Mouse (Mus musculus): ENCODE results near the gene Gal3st1. TPM values are rescaled to one million over a fixed set of nuclear protein-coding genes. Genes with fewer than 3 reads are reported as not detected.
A peak's percentile ranks its signal among the peaks of the same experiment; 100 is the strongest.

The Gal3st1 gene
- polyA plus RNA-seq, 1 experiment: 9.8 TPM

DNA sequence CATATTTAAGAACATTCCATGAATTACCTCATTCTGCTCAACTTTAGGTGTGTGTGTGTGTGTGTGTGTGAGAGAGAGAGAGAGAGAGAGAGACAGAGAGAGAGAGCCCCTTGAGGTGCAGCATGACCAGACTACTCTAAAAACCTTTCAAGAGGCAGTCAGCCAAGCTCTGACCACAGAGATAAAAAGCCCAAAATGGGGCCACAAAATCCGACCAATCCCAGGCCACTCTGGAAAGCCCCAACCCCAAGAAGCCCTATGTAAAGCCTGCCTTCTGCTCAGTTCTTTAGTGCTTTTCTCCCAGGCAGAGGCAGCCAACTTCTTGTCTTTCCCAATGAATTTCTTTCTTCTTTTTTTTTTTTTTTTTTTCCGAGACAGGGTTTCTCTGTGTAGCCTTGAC, 22.5 kb upstream of the Gal3st1 start:
- Histone ChIP-seq H3K27ac (ENCODE audit: control insufficient read depth, insufficient read depth, low read depth, low read length) (no peak overlapping the region), H3K27me3 (ENCODE audit: control insufficient read depth, insufficient read depth, low read length) (no peaks in the 10 kb centered on the region), H3K4me3 (ENCODE audit: control insufficient read depth, low read depth, low read length) (no peak overlapping the region), H3K4me1 (ENCODE audit: control insufficient read depth, insufficient read depth, low read length) (peaks cover 3% of the 10 kb centered on the region; the same call in 1 of the 2 replicates), H3K36me3 (ENCODE audit: control insufficient read depth, insufficient read depth, low read length) (no peaks in the 10 kb centered on the region)
- no peak for TF ChIP-seq POLR2A (IDR thresholded peaks at IDR 0.05; ENCODE audit: control insufficient read depth, low read depth, low read length)
- no peak for TF ChIP-seq CTCF (IDR thresholded peaks at IDR 0.05; ENCODE audit: control insufficient read depth, insufficient read depth, insufficient replicate concordance, low read depth, low read length)

DNA sequence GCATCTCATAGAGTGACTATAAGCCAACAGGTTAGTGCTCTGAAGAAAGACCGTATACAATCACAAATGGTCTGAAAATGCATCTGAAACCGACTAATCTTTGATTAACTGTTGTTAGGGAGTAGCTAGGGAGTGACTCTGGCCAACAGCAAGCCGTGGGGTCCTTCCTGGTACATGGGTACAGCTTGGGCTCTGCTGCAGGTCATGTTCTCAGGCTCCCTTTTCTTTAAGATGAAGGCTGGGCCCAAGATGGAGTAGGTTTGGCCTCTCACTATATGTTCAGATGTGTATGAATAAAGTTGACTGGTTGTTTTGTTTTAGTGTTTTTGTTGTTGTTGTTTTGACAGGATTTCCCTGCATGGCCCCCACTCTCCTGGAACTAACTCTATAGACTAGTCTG, 21.7 kb upstream of the Gal3st1 start:
- H3K27ac ChIP-seq (ENCODE audit: control insufficient read depth, insufficient read depth, low read depth, low read length): no peak overlapping the region
- TF ChIP-seq POLR2A (IDR thresholded peaks at IDR 0.05; ENCODE audit: control insufficient read depth, low read depth, low read length): no peak
- TF ChIP-seq CTCF (IDR thresholded peaks at IDR 0.05; ENCODE audit: control insufficient read depth, insufficient read depth, insufficient replicate concordance, low read depth, low read length): no peak
- no peak overlapping the region for H3K4me3 ChIP-seq (ENCODE audit: control insufficient read depth, low read depth, low read length)
- H3K4me1 ChIP-seq (ENCODE audit: control insufficient read depth, insufficient read depth, low read length): peaks cover 3% of the 10 kb centered on the region; the same call in 1 of the 2 replicates
- no peaks in the 10 kb centered on the region for H3K36me3 ChIP-seq (ENCODE audit: control insufficient read depth, insufficient read depth, low read length)
- no peaks in the 10 kb centered on the region for H3K27me3 ChIP-seq (ENCODE audit: control insufficient read depth, insufficient read depth, low read length)

DNA sequence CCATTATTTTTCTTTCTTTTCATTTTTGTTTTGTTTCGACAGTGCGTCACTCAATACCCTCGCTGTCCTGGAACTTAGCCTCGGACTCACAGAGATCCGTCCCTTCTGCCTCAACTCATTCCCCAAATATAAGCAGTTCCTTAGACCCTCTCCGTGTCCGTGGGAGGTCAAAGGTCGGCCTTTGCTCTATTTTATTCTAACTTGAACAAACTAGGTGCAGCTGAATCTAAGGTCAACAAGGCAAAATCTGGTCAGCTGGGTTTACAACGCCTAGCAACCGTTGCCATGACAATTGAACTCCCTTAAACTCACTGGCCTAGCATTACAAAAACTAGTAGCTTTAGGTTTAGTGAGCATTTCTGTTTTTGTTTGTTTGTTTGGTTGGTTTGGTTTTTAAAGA, 20.3 kb upstream of the Gal3st1 start:
- H3K27me3 ChIP-seq (ENCODE audit: control insufficient read depth, insufficient read depth, low read length): no peaks in the 10 kb centered on the region
- no peak for TF ChIP-seq CTCF (IDR thresholded peaks at IDR 0.05; ENCODE audit: control insufficient read depth, insufficient read depth, insufficient replicate concordance, low read depth, low read length)
- TF ChIP-seq POLR2A (IDR thresholded peaks at IDR 0.05; ENCODE audit: control insufficient read depth, low read depth, low read length): no peak
- peaks cover under 1% of the 10 kb centered on the region; the same call in 1 of the 2 replicates for H3K36me3 ChIP-seq (ENCODE audit: control insufficient read depth, insufficient read depth, low read length)
- peaks cover 3% of the 10 kb centered on the region; the same call in 1 of the 2 replicates for H3K4me1 ChIP-seq (ENCODE audit: control insufficient read depth, insufficient read depth, low read length)
- peak overlapping the region; percentile 96 for H3K4me3 ChIP-seq (ENCODE audit: control insufficient read depth, low read depth, low read length)
- peak overlapping the region; percentile 89 for H3K27ac ChIP-seq (ENCODE audit: control insufficient read depth, insufficient read depth, low read depth, low read length)

DNA sequence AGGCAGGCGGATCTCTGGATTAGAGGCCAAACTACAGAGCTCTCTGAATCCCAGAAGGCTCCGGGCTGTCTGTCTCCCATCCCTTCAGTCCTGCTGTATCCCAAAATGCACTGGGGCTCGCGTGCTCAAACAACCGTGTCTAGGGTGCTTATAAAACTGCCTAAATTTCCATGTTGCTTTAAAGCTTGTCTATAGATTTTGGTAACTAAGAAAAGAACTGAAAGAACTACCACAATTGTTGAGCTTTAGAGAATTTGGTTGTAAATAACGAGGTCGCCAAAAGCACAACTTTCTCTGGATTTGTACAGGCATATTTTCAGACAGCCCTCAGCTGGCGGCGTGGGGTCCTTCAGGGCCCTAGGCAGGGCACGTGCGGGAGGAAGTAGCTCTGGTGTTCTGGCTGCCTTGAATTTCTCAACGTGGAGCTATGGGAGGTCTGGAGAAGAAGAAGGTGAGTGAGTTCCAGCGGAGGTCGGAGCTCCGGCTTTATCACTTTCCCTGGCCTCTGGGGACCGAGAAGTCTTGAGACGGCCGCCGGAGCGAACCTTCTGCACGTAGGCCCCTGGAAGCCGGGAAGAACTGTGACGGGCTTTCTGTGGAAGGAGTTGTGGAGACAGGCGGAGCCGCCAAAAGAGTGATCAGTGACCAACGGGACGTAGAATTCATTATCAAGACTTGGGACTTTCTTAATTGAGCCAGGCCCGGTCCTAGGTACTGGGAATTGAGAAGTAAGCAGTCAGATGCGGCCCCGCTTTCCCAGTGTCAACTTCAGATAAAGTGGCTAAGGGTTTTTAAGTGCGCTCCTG, 19.6 kb upstream of the Gal3st1 start, which contains the start of gene Pes1:
Gene Pes1, plus strand, starts transcription at position 366 of the 806 bp plus-strand sequence.
- Histone ChIP-seq H3K4me3 (ENCODE audit: control insufficient read depth, low read depth, low read length) (peak within 1 kb of the TSS; percentile 96), H3K27ac (ENCODE audit: control insufficient read depth, insufficient read depth, low read depth, low read length) (peak within 1 kb of the TSS; percentile 89), H3K36me3 (ENCODE audit: control insufficient read depth, insufficient read depth, low read length) (peaks cover 3% of the 10 kb centered on the region; the same call in 1 of the 2 replicates), H3K27me3 (ENCODE audit: control insufficient read depth, insufficient read depth, low read length) (no peaks in the 10 kb centered on the region), H3K4me1 (ENCODE audit: control insufficient read depth, insufficient read depth, low read length) (peaks cover 3% of the 10 kb centered on the region; the same call in 1 of the 2 replicates)
- TF ChIP-seq POLR2A (IDR thresholded peaks at IDR 0.05; ENCODE audit: control insufficient read depth, low read depth, low read length): peak; percentile 66
- TF ChIP-seq CTCF (IDR thresholded peaks at IDR 0.05; ENCODE audit: control insufficient read depth, insufficient read depth, insufficient replicate concordance, low read depth, low read length): no peak

DNA sequence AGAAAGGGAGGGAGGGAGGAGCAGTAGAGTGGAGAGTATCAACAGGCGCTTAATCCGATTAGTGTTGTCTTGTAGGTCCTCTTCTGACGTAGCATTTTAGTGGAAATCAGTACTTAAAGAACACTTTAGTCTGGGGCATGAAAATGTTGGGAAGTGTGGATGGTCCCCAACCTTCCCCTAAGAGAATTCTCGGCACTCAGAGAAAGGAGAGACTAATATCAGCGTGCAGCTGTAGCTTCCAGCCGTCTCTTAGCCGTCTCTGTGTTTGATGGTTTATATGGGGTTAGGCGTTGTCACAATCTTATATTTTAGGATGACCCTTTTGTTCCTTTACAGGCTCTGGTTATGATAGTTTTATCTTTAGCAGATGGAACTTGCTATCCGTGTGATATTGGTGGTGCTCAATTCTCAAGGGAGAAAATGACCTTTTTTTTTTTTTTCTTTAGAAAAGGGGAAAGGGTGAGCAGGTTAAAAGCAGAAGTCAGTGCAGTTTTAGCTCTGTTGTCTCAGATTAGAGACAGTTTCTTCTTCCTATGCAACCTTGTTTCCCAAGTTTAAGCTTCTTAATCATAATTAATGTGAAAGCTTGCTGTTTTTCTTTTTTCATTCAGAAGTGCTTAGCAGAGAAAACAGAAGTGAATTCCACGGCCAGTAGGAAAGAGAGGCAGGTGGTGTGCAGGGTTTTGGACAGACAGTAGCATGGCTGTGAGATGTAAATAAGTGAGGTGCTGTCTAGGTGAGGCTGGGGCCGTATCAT, 18.8 kb upstream of the Gal3st1 start:
- TF ChIP-seq POLR2A (IDR thresholded peaks at IDR 0.05; ENCODE audit: control insufficient read depth, low read depth, low read length) (no peak), CTCF (IDR thresholded peaks at IDR 0.05; ENCODE audit: control insufficient read depth, insufficient read depth, insufficient replicate concordance, low read depth, low read length) (no peak)
- peaks cover 3% of the 10 kb centered on the region; the same call in 1 of the 2 replicates for H3K4me1 ChIP-seq (ENCODE audit: control insufficient read depth, insufficient read depth, low read length)

DNA sequence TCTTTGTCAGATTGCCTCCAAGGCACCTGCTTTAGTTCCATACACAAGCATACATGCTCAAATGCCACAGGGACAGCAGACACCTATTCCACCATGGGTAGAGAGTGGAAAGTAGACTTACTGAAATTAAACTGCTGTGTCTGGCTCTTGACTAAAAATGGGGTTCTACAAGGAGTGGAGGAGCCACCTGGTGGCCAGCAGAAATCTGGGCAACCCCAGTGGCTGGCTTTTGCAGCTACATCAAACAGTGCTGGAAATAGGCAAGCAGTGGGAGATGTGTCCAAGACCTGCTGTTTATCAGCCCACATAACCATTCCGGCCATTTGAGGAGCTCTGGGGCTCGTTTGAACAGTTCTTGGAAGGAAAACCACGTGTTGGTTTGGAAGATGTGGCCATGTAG, 13.6 kb upstream of the Gal3st1 start:
- Histone ChIP-seq H3K27ac (ENCODE audit: control insufficient read depth, insufficient read depth, low read depth, low read length) (no peak overlapping the region), H3K4me3 (ENCODE audit: control insufficient read depth, low read depth, low read length) (no peak overlapping the region), H3K36me3 (ENCODE audit: control insufficient read depth, insufficient read depth, low read length) (peaks cover 3% of the 10 kb centered on the region), H3K27me3 (ENCODE audit: control insufficient read depth, insufficient read depth, low read length) (no peaks in the 10 kb centered on the region), H3K4me1 (ENCODE audit: control insufficient read depth, insufficient read depth, low read length) (no peaks in the 10 kb centered on the region)
- TF ChIP-seq CTCF (IDR thresholded peaks at IDR 0.05; ENCODE audit: control insufficient read depth, insufficient read depth, insufficient replicate concordance, low read depth, low read length): no peak
- TF ChIP-seq POLR2A (IDR thresholded peaks at IDR 0.05; ENCODE audit: control insufficient read depth, low read depth, low read length): no peak

More for the DNA sequence above, 18.8 kb upstream of the Gal3st1 start:
- peaks cover 3% of the 10 kb centered on the region; the same call in 1 of the 2 replicates for H3K36me3 ChIP-seq (ENCODE audit: control insufficient read depth, insufficient read depth, low read length)
- H3K27ac ChIP-seq (ENCODE audit: control insufficient read depth, insufficient read depth, low read depth, low read length): no peak overlapping the region
- no peaks in the 10 kb centered on the region for H3K27me3 ChIP-seq (ENCODE audit: control insufficient read depth, insufficient read depth, low read length)
- H3K4me3 ChIP-seq (ENCODE audit: control insufficient read depth, low read depth, low read length): peak overlapping the region; percentile 96

DNA sequence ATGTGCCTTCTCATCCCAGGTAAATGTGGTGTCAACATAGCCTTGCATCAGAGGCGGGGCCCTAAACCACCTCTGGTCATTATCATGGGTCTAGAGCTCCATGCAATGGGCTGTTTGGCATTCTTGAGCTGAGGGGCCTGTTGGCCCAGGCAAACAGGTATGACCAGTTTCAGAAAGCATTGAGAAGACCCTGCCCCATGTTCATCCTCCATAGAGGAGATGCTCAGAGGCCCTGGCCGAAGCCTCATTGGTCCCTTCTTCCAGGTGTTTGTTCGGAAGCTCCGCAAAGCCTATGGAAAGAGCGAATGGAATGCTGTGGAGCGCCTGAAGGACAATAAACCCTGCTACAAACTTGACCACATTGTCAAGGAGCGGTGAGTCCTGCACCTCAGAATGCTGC, 13.1 kb upstream of the Gal3st1 start:
- Histone ChIP-seq H3K36me3 (ENCODE audit: control insufficient read depth, insufficient read depth, low read length) (peaks cover 3% of the 10 kb centered on the region), H3K27ac (ENCODE audit: control insufficient read depth, insufficient read depth, low read depth, low read length) (no peak overlapping the region)

More for the DNA sequence above, 13.1 kb upstream of the Gal3st1 start:
- H3K4me1 ChIP-seq (ENCODE audit: control insufficient read depth, insufficient read depth, low read length): no peaks in the 10 kb centered on the region
- no peak overlapping the region for H3K4me3 ChIP-seq (ENCODE audit: control insufficient read depth, low read depth, low read length)
- TF ChIP-seq CTCF (IDR thresholded peaks at IDR 0.05; ENCODE audit: control insufficient read depth, insufficient read depth, insufficient replicate concordance, low read depth, low read length) (no peak), POLR2A (IDR thresholded peaks at IDR 0.05; ENCODE audit: control insufficient read depth, low read depth, low read length) (no peak)
- no peaks in the 10 kb centered on the region for H3K27me3 ChIP-seq (ENCODE audit: control insufficient read depth, insufficient read depth, low read length)
